Comparison of ENCODE assay signal across 9 mouse cellular contexts in the genomic region with DNA sequence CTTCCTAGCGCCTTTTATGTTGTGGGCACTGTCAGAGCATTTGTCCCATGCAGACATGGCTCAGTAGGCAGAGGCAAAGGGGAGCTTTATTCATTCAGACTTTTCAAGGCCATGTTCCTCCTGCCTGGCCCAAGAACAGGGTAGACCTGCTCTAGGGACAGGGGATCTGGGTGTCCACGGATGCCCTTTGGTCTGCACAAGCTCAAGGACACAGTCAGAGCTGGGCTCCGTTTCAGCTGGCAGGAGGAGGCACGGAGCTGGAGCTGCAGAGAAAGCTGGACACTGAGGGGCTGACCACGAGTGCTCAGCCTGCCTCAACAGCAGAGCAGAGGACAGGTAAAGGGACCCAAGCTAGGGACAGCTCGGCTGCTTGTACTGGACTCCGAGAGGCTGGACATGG. TPM values are rescaled to one million over a fixed set of nuclear protein-coding genes. Genes with fewer than 3 reads are reported as not detected.
A peak's percentile ranks its signal among the peaks of the same experiment; 100 is the strongest.
DNase-seq lines count a peak whose midpoint lies in the region; ATAC-seq and TF ChIP-seq lines count a peak whose summit lies in the region.
"Had no signal": no experiment of that assay in that cellular context is flagged by ENCODE, and none has a peak within 500 bp of the region (broad histone marks: within the 10 kb centered on the region; RNA-seq: fewer than 3 reads in every experiment).

No protein-coding gene starts in this region.

- no peak for TF ChIP-seq CTCF in E14TG2a.4 (conservative IDR thresholded peaks at IDR 0.05; ENCODE audit: low read length)
- TF ChIP-seq CTCF in gastrocnemius, adult 2 months (IDR thresholded peaks at IDR 0.05): no peak
- no peak for TF ChIP-seq CTCF in liver, postnatal 0 days (IDR thresholded peaks at IDR 0.05; ENCODE audit: low read depth)

- H3K4me2 ChIP-seq in forebrain, embryonic 16.5 days (ENCODE audit: low read length): no peak overlapping the region
- 0 out of 2 replicates have a peak overlapping the region, but pooled peaks have one; percentile 24 for H3K4me2 ChIP-seq in hindbrain, embryonic 12.5 days (replicated peaks)
- H3K4me2 ChIP-seq in liver, postnatal 0 days (ENCODE audit: low read depth, low read length): no peak overlapping the region

- H3K9me3 ChIP-seq in forebrain, embryonic 10.5 days: no peaks in the 10 kb centered on the region
- no peaks in the 10 kb centered on the region for H3K9me3 ChIP-seq in forebrain, embryonic 16.5 days (ENCODE audit: control insufficient read depth, low read length)
- no peaks in the 10 kb centered on the region for H3K9me3 ChIP-seq in E14TG2a.4 (ENCODE audit: low read length)
- no peaks in the 10 kb centered on the region for H3K9me3 ChIP-seq in hindbrain, embryonic 12.5 days (replicated peaks)
- H3K9me3 ChIP-seq in liver, postnatal 0 days (ENCODE audit: low read length): no peaks in the 10 kb centered on the region

- peaks cover 32% of the 10 kb centered on the region for H3K27me3 ChIP-seq in forebrain, embryonic 10.5 days (ENCODE audit: poor library complexity, severe bottlenecking)
- no peaks in the 10 kb centered on the region for H3K27me3 ChIP-seq in forebrain, embryonic 16.5 days (replicated peaks; ENCODE audit: control insufficient read depth, insufficient read depth, low read length)
- H3K27me3 ChIP-seq in E14TG2a.4 (ENCODE audit: insufficient read depth, low read length): peaks cover 22% of the 10 kb centered on the region
- no peaks in the 10 kb centered on the region for H3K27me3 ChIP-seq in hindbrain, embryonic 12.5 days
- H3K27me3 ChIP-seq in liver, postnatal 0 days (ENCODE audit: insufficient read depth, low read length): no peaks in the 10 kb centered on the region

- no peak for TF ChIP-seq EP300 in liver, postnatal 0 days (IDR thresholded peaks at IDR 0.05; ENCODE audit: low read depth)

- H3K27ac ChIP-seq in forebrain, embryonic 10.5 days: peak overlapping the region; percentile 85
- no peak overlapping the region for H3K27ac ChIP-seq in forebrain, embryonic 16.5 days (ENCODE audit: low read length)
- H3K27ac ChIP-seq in gastrocnemius, adult 2 months: peak overlapping the region; percentile 69
- H3K27ac ChIP-seq in hindbrain, embryonic 12.5 days: peak overlapping the region; percentile 83
- no peak overlapping the region for H3K27ac ChIP-seq in liver, postnatal 0 days (ENCODE audit: low read depth)

- WGBS in forebrain, embryonic 10.5 days: 77% methylated on average over 7 of the region's 7 CpGs
- 66% methylated on average over 7 of the region's 7 CpGs for WGBS in forebrain, embryonic 16.5 days
- WGBS in hindbrain, embryonic 12.5 days: 65% methylated on average over 7 of the region's 7 CpGs
- WGBS in liver, postnatal 0 days (ENCODE audit: insufficient replicate concordance): 54% methylated on average over 7 of the region's 7 CpGs

- H3K4me1 ChIP-seq in forebrain, embryonic 10.5 days: peaks cover 73% of the 10 kb centered on the region
- peaks cover 27% of the 10 kb centered on the region for H3K4me1 ChIP-seq in forebrain, embryonic 16.5 days (replicated peaks; ENCODE audit: control insufficient read depth, insufficient read depth, low read length)
- peaks cover 69% of the 10 kb centered on the region for H3K4me1 ChIP-seq in E14TG2a.4 (replicated peaks; ENCODE audit: low read depth, low read length)
- peaks cover 63% of the 10 kb centered on the region for H3K4me1 ChIP-seq in hindbrain, embryonic 12.5 days
- H3K4me1 ChIP-seq in liver, postnatal 0 days (ENCODE audit: insufficient read depth): peaks cover 2% of the 10 kb centered on the region; the same call in 1 of the 2 replicates

- ATAC-seq in forebrain, embryonic 16.5 days: no peak
- ATAC-seq in hindbrain, embryonic 12.5 days (ENCODE audit: low FRiP score): no peak; the same call in 1 of the 2 replicates
- no peak for ATAC-seq in liver, postnatal 0 days

- no peak overlapping the region for H3K4me3 ChIP-seq in forebrain, embryonic 10.5 days
- H3K4me3 ChIP-seq in forebrain, embryonic 16.5 days (replicated peaks; ENCODE audit: low read length): no peak overlapping the region
- 0 out of 2 replicates have a peak overlapping the region, but pooled peaks have one; percentile 35 for H3K4me3 ChIP-seq in E14TG2a.4 (replicated peaks; ENCODE audit: low read length)
- no peak overlapping the region for H3K4me3 ChIP-seq in gastrocnemius, adult 2 months
- no peak overlapping the region for H3K4me3 ChIP-seq in hindbrain, embryonic 12.5 days
- no peak overlapping the region for H3K4me3 ChIP-seq in liver, postnatal 0 days (ENCODE audit: low read depth, low read length)

- DNase-seq in forebrain, embryonic 10.5 days (ENCODE audit: extremely low spot score, low spot score): no peak
- DNase-seq in gastrocnemius, adult 2 months: peak; percentile 87
- DNase-seq in urinary bladder, postnatal 36 days (ENCODE audit: low spot score in 2 of 2): no peak
- no peak for DNase-seq in ovary, postnatal 36 days (ENCODE audit: low spot score)
- DNase-seq in liver, postnatal 0 days: no peak
- DNase-seq: lung, postnatal 14 days had no signal

- peaks cover 5% of the 10 kb centered on the region; the same call in 1 of the 2 replicates for H3K36me3 ChIP-seq in forebrain, embryonic 10.5 days (replicated peaks)
- no peaks in the 10 kb centered on the region for H3K36me3 ChIP-seq in forebrain, embryonic 16.5 days (ENCODE audit: control insufficient read depth, insufficient read depth)
- H3K36me3 ChIP-seq in E14TG2a.4 (ENCODE audit: insufficient read depth, low read length): no peaks in the 10 kb centered on the region
- H3K36me3 ChIP-seq in hindbrain, embryonic 12.5 days: no peaks in the 10 kb centered on the region
- H3K36me3 ChIP-seq in liver, postnatal 0 days (replicated peaks; ENCODE audit: insufficient read depth, low read length): no peaks in the 10 kb centered on the region

- no peak overlapping the region for H3K9ac ChIP-seq in forebrain, embryonic 16.5 days (replicated peaks; ENCODE audit: low read depth, low read length)
- no peak overlapping the region for H3K9ac ChIP-seq in hindbrain, embryonic 12.5 days
- H3K9ac ChIP-seq in liver, postnatal 0 days (replicated peaks): no peak overlapping the region

- intact Hi-C loops in gastrocnemius, adult 2 months (cut with DNase I): no loop called here

RNA-seq across cellular contexts. Expression of gene Plekha6, which starts 46.8 kb away (rescaled TPM):
- polyA plus RNA-seq in forebrain, embryonic 10.5 days (2016; fragmentation: Nextera tagmentation; extraction: Ambion mirVana): 9.0 and 9.9 TPM in 2 replicates
- 10.7 and 11.7 TPM in 2 replicates for polyA plus RNA-seq in forebrain, embryonic 16.5 days (2015; fragmentation: Nextera tagmentation; extraction: Ambion mirVana)
- total RNA-seq in gastrocnemius, adult 2 months (2021): 10 to 100 TPM in 1 of 2 experiments, 1 to 10 TPM in 1; 7.4 to 12.5 TPM
- 25.8 and 29.1 TPM in 2 replicates for polyA plus RNA-seq in hindbrain, embryonic 12.5 days (2016; fragmentation: Nextera tagmentation; extraction: Ambion mirVana)
- polyA plus RNA-seq in liver, postnatal 0 days (2015; fragmentation: Nextera tagmentation; extraction: Ambion mirVana): 3.8 and 4.0 TPM in 2 replicates

Comparison
In these comparisons a context has a peak if more than half of its experiments do, and no peak if none do; other contexts are left out.
1. H3K27ac ChIP-seq: peak in forebrain, embryonic 10.5 days (single experiment), gastrocnemius, adult 2 months (single experiment) and hindbrain, embryonic 12.5 days (single experiment); none in forebrain, embryonic 16.5 days (single experiment) and liver, postnatal 0 days (single experiment).